Mouse (Mus musculus): Measurements from ENCODE around the gene H6pd. TPM values are rescaled to one million over a fixed set of nuclear protein-coding genes. Genes with fewer than 3 reads are reported as not detected.

Gene H6pd
- total and polyA plus RNA-seq, 3 experiments, result 6.9 to 10.8 TPM; not detected in 1

GRCm38 (mm10) chr4:149951201-149951600, 57.6 kb downstream of the H6pd start:
- no peak overlapping the region for H3K4me3 ChIP-seq (ENCODE audit: control insufficient read depth in 1 of 2, insufficient read depth in 1 of 2, low read depth in 2 of 2, low read length in 2 of 2)
- DNase-seq (ENCODE audit: low read depth, low spot score), result no peak
- peaks cover 0 to 7% of the 10 kb centered on the region in 2 experiments; a peak in 2 of 4 replicates for H3K4me1 ChIP-seq (ENCODE audit: control insufficient read depth in 1 of 2, insufficient read depth in 2 of 2, low read length in 2 of 2)
- H3K9ac ChIP-seq (ENCODE audit: control insufficient read depth, low read depth, low read length, poor library complexity, severe bottlenecking), result no peak overlapping the region
- no peaks in the 10 kb centered on the region for H3K36me3 ChIP-seq (ENCODE audit: control insufficient read depth in 1 of 2, insufficient read depth in 2 of 2, low read length in 2 of 2)
- no peaks in the 10 kb centered on the region for H3K27me3 ChIP-seq (ENCODE audit: control insufficient read depth in 1 of 2, insufficient read depth in 2 of 2, low read length in 2 of 2)
- no peak for TF ChIP-seq E2F4 (IDR thresholded peaks at IDR 0.05; ENCODE audit: borderline replicate concordance, low read depth, low read length)
- no peak for TF ChIP-seq CHD2 (IDR thresholded peaks at IDR 0.05; ENCODE audit: low read length)
- TF ChIP-seq POLR2AphosphoS2 (IDR thresholded peaks at IDR 0.05; ENCODE audit: low read length), result no peak
- no peak for TF ChIP-seq KAT2A (conservative IDR thresholded peaks at IDR 0.05; ENCODE audit: low read depth, low read length)
- TF ChIP-seq NRF1 (IDR thresholded peaks at IDR 0.05; ENCODE audit: insufficient read depth, low read depth, low read length, poor library complexity, severe bottlenecking), result no peak
- no peak for TF ChIP-seq ZKSCAN1 (IDR thresholded peaks at IDR 0.05; ENCODE audit: low read depth, low read length)
- TF ChIP-seq MAX (IDR thresholded peaks at IDR 0.05; ENCODE audit: low read length), result no peak
- TF ChIP-seq MAZ (IDR thresholded peaks at IDR 0.05; ENCODE audit: low read depth, low read length), result no peak
- TF ChIP-seq TAL1 (IDR thresholded peaks at IDR 0.05; ENCODE audit: low read length), result no peak
- no peak for TF ChIP-seq CTCF (IDR thresholded peaks at IDR 0.05 in 2 of 3, conservative IDR thresholded peaks at IDR 0.05 in 1 of 3; ENCODE audit: control insufficient read depth in 1 of 3, insufficient read depth in 1 of 3, low read depth in 2 of 3, low read length in 3 of 3, poor library complexity in 1 of 3, severe bottlenecking in 1 of 3)
- TF ChIP-seq GABPA (IDR thresholded peaks at IDR 0.05; ENCODE audit: low read depth, low read length), result no peak
- TF ChIP-seq TBP (IDR thresholded peaks at IDR 0.05; ENCODE audit: low read depth, low read length), result no peak
- TF ChIP-seq USF2 (IDR thresholded peaks at IDR 0.05; ENCODE audit: borderline replicate concordance in 1 of 2, insufficient read depth in 1 of 2, low read depth in 1 of 2, low read length in 2 of 2), result no peak
- no peak for TF ChIP-seq NELFE (IDR thresholded peaks at IDR 0.05; ENCODE audit: low read depth, low read length)
- no peak for TF ChIP-seq RCOR1 (IDR thresholded peaks at IDR 0.05; ENCODE audit: low read depth, low read length)
- TF ChIP-seq USF1 (IDR thresholded peaks at IDR 0.05; ENCODE audit: low read depth, low read length), result no peak
- no peak for TF ChIP-seq SIN3A (IDR thresholded peaks at IDR 0.05; ENCODE audit: low read length)
- TF ChIP-seq ETS1 (IDR thresholded peaks at IDR 0.05; ENCODE audit: low read depth, low read length), result no peak
- TF ChIP-seq MYC (IDR thresholded peaks at IDR 0.05; ENCODE audit: low read depth, low read length), result no peak
- no peak for TF ChIP-seq MYB (IDR thresholded peaks at IDR 0.05; ENCODE audit: low read depth, low read length)
- no peak overlapping the region for H3K27ac ChIP-seq (ENCODE audit: control insufficient read depth, low read depth, low read length)
- no peaks in the 10 kb centered on the region for H3K9me3 ChIP-seq (replicated peaks; ENCODE audit: insufficient read depth, low read length)
- no peaks in the 10 kb centered on the region for H3K79me2 ChIP-seq (ENCODE audit: control insufficient read depth, insufficient read depth, low read length, poor library complexity)

- Histone ChIP-seq H3K9ac (ENCODE audit: control insufficient read depth, low read depth, low read length, poor library complexity, severe bottlenecking) (no peak overlapping the region), H3K27me3 (ENCODE audit: control insufficient read depth in 1 of 2, insufficient read depth in 2 of 2, low read length in 2 of 2) (no peaks in the 10 kb centered on the region), H3K27ac (ENCODE audit: control insufficient read depth, low read depth, low read length) (no peak overlapping the region), H3K4me1 (ENCODE audit: control insufficient read depth in 1 of 2, insufficient read depth in 2 of 2, low read length in 2 of 2) (peaks cover 0 to 4% of the 10 kb centered on the region in 2 experiments; a peak in 1 of 4 replicates), H3K36me3 (ENCODE audit: control insufficient read depth in 1 of 2, insufficient read depth in 2 of 2, low read length in 2 of 2) (no peaks in the 10 kb centered on the region), H3K4me3 (ENCODE audit: control insufficient read depth in 1 of 2, insufficient read depth in 1 of 2, low read depth in 2 of 2, low read length in 2 of 2) (no peak overlapping the region), H3K79me2 (ENCODE audit: control insufficient read depth, insufficient read depth, low read length, poor library complexity) (no peaks in the 10 kb centered on the region), H3K9me3 (replicated peaks; ENCODE audit: insufficient read depth, low read length) (no peaks in the 10 kb centered on the region)
- no peak for TF ChIP-seq ZC3H11A (IDR thresholded peaks at IDR 0.05; ENCODE audit: low read depth, low read length)
- TF ChIP-seq MAFK (IDR thresholded peaks at IDR 0.05; ENCODE audit: borderline replicate concordance, low read depth, low read length), result no peak
- no peak for TF ChIP-seq POLR2A (IDR thresholded peaks at IDR 0.05; ENCODE audit: control insufficient read depth in 1 of 2, insufficient read depth in 1 of 2, low read depth in 1 of 2, low read length in 2 of 2, poor library complexity in 1 of 2)
- TF ChIP-seq BHLHE40 (IDR thresholded peaks at IDR 0.05; ENCODE audit: borderline replicate concordance, low read depth, low read length), result no peak
- DNase-seq (ENCODE audit: low read depth, low spot score), result no peak
These were observed 59.1 kb downstream of the H6pd start for GRCm38 (mm10) chr4:149949691-149950090.
